Mouse (Mus musculus): ENCODE data around the gene Plod3.

DNA sequence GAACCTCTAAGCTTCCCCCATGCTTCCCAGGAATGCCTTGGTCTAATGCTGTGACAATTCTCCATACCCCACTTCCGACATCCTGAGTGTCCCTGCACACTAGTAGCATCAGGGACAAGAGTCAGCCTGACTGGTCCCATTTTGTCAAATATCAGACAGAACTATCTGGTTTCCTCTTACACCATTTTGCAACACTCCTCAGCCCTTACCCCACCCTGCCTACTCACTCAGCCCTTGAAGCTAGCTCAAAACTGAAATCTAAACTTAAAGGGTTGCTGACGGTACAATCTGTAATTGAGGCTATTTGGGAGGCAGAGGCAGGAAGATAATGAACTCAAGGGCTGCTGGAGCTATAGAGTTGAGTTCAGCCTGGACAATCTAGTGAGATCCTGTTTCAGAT is 7.1 kb upstream of the Plod3 start:
- TF ChIP-seq GATA1 (IDR thresholded peaks at IDR 0.05; ENCODE audit: low read length) (no peak), TAL1 (IDR thresholded peaks at IDR 0.05; ENCODE audit: low read length) (no peak)
